Mouse (Mus musculus) left cerebral cortex, postnatal 4 days (tissue): ENCODE data around the gene Gmfg. TPM values are rescaled to one million over a fixed set of nuclear protein-coding genes. Genes with fewer than 3 reads are reported as not detected.

Source experiments
- DNase-seq: peaks from one replicate; pipeline ENCODE4 v3.0.0-alpha.2; 2022
- intact Hi-C: fragments of 180-260 bp; cut with DNase I; formaldehyde crosslinking; loops from one replicate; pipeline ENCODE4 v1.15.1; 2025
- total RNA-seq, 2 experiments: library from RNA; stranded (reverse); gene quantifications; 2 replicates each; pipeline ENCODE4 v1.2.3; 2021

Gmfg gene
- total RNA-seq, 2 experiments from 2014 or later = 2.5 to 3.3 TPM

GRCm38 (mm10) chr7:28436271-28436904 is 859 bp upstream of the Gmfg start:
- DNase-seq = peak; percentile 100
- intact Hi-C loops = no loop called here

DNA sequence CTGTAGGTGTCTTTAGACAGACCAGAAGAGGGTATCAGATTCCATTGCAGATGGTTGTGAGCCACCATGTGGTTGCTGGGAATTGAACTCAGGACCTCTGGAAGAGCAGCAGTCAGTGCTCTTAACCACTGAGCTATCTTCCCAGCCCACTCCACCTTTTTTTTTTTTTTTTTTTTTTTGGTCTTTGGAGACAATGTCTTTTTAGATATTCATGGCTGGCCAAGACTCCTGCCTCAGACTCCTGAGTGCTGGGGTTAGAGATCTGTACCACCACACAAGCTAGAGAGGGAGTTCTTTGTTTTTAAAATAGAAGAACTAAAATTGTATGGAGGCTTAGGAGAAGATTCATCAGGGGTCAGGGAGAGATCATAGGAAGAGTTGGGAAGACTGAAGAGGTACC is 717 bp downstream of the Gmfg start:
- DNase-seq = no peak

DNA sequence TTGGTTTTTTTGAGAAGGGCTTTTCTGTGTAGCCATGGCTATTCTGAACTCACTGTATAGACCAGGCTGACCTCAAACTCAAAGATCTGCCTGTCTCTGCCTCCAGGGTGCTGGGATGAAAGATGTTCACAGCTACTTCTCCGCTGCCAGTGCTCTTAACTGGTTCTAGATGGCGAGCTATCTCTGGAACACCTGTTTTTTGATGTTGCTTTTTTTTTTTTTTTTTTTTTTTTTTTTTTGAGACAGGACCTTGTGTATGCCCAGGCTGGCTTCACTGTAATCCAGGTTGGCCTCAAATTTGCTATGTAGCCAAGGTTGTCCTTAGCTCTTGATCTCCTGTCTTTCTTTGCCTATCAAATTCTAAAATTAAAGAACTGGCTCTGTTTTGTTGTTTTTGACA is 1.5 kb downstream of the Gmfg start:
- intact Hi-C loops = no loop called here
- no peak for DNase-seq

More for the DNA sequence above, 717 bp downstream of the Gmfg start:
- intact Hi-C loops = no loop called here

DNA sequence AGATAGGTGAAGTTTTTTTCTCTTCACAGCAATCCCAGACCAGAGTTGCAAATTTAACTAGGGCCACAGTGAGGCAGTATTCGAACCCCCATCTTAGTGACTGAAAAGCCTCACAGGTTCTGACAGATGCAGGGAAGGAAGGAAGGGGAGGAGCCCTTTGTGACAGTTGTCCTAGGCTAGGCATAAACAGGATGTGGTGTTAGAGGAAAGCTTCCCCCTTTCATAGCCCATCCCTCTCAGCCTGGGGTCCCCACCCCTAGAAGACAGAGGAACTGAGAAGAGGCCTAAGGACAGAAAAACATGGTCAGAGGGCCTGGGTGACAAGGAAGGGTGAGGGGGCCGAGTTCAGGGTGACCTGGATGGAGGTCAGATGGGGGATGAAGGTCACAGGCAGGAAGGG is 3.5 kb downstream of the Gmfg start:
- DNase-seq = no peak
- intact Hi-C loops = no loop called here

GRCm38 (mm10) chr7:28441776-28442485 is 4.7 kb downstream of the Gmfg start:
- no peak for DNase-seq
- intact Hi-C loops = no loop called here

DNA sequence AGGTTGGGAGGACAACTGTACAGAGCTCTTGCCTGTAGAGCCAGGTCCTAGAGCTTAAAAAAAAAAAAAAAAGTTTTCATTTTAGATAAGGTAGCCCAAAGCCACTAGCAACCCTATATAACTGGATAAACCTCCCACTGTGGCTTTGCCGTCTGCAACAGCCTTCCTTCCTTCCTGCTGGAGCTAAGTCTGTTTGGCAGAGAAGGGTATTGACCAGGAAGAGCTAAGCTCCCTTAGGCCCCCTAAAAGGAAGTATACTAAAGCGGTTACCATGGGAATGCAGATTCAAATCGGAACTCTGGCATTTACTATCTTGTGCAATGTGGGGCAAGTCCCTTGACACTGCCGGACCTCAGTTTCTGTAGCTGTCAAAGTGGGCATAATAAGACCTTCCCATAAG is 5.4 kb downstream of the Gmfg start:
- intact Hi-C loops = no loop called here
- DNase-seq = no peak

DNA sequence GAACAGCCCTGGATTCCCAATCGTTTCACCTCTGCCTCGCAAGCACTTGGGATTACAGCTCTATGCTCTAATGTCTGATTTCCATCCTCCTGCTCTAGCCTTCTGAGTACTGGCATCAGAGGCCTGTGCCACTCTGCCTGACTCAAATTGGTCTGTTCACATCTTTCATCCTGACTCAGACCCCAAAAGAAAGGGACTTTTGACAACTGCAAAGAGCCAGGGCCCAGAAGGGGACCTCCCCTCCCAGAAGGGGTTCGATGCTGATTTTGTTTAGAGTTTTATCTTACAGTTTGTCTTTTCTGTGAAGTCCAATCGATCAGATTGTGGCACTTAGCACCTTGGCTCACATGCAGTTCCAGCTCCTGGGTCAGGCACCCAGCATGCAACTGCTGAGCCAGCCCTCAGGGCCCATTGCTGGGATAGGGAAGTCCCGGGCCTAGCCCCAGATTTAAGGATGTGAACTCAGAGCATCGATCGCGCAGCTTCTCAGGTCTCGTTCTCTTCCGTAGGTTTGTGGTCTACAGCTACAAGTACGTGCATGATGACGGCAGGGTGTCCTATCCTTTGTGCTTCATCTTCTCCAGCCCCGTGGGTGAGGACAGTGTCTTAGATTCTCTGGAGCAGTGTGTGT is 7.2 kb downstream of the Gmfg start:
- intact Hi-C loops = no loop called here
- DNase-seq = no peak

GRCm38 (mm10) chr7:28446446-28446845 is 9.2 kb downstream of the Gmfg start:
- DNase-seq = peak; percentile 82
- intact Hi-C loops = loop anchor here (2.0 to 5.0 kb wide), 2 partner anchors 154 to 271 kb away; partner anchors contain the start of gene Fbxo17

DNA sequence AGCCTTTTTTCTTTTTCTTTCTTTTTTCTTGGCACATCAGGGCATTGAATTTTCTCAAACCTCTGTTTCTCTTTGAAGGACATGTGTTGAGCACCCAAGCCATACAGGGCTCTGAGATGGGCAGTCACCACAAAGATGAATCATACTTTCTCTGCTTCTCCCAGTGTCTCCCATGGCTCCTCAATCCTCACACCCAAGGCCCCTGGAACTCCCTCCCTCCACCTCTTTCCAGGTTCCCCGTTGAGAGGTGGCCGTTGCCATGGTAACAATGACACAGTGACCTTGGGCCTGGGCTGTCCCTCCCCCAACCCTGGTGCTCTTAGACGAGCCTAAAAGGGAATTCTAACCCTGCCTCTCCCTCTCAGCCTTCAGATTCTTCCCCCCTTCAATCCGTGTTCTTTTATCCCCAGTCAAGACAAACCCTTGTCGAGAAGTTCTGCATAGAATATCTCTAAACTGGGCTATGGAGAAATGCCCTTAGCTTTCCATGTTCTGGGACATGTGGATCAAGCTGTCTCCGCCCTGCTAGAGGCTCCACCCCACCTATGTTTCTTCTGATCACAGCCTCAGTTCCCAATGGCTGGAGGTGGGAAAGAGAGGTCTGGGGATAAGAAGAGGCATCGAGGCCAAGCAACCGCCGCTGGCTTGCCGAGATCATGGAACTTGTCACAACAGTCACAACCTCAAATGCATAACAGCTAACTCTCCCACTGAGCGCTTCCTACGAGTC is 10.0 kb downstream of the Gmfg start:
- peak; percentile 51 for DNase-seq
- intact Hi-C loops = loop anchor here (2.0 to 5.0 kb wide), 2 partner anchors 154 to 270 kb away; partner anchors contain the start of gene Fbxo17

DNA sequence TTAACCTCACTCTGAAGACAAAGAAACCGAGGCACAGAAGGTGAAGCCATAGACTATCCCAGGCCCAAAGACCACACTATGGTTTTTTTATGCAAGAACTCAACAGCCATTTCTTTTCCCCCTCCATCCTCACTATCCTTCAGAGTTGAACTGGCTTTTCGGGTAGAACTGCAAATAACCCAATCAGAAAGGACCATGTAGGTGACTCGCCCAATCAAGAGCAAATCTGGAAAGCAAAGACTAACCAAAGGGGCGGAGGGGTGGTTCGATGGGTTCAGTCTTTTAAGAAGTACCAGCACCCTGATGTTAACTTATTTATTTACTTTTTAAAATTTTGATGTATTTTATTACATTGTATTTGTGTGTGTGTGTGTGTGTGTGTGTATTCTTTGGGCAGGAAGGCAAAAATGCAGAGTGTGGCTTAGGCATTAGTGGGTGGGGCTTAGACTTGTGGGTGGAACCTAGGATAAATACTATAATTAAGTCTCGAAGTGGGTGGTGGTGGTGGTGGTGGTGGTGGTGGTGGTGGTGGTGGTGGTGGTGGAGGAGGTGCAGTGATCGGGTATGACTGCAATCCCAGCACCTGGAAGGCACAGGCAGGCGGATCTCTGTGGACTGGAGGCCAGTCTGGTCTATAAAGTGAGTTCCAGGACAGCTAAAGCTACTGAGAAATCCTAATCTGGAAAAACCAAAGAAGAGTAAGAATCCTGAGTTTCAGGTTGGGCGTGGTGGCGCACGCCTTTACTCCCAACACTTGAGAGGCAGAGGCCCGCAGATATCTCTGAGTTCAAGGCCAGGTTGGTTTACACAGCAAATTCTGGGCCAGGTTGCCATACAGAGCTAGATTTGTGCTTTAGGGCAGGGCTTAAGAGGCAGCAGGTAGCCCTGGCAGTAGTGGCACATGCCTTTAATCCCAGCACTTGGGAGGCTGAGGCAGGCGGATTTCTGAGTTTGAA is 10.9 kb downstream of the Gmfg start:
- intact Hi-C loops = loop anchor here (2.0 to 5.0 kb wide), 2 partner anchors 153 to 269 kb away; partner anchors contain the start of gene Fbxo17
- DNase-seq = no peak

DNA sequence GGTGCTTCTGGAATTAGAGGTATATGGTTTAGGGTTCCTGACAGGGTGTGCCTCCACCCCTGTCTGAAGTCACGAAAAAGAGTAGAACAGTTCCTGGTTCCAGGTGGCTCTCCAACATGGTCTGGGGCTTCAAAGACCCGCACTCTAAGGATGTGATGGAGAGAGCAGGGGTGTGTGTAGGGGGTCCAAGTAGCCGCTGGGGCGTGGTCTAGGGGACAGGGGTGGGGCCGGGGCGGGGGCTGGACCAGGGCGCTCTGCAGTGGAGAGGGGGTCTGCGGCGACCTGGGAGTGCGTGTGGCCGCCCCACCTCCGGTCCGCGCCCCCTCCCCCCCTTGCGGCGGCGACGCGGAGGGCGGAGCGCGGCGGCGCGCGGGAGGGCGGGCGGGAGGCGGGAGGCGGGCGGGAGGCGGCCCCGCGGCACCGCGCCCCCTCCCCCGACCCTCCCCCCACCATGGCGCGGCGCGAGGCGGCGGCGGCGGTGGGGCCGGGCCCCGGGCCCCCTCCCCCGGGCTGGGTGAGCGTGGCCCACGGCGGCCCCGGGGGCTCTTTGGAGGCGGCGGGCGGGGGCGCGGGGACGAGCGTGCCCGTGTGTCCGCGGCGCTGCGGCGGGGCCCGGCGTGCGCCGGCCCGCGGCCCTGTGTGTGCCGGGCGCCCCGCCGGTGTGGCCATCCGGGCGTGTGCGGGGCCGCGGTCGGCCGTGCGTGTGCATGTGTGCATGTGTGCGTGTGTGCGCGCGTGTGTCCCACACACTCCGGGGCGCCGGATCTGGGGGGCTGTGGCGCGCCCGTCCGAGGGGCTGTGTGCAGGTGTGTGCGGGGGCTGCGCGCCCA is 14.5 kb downstream of the Gmfg start, which contains the start of gene Lrfn1:
Gene Lrfn1, plus strand, starts transcription at position 450 of the 830 bp plus-strand sequence.
- DNase-seq = peak; percentile 47
- intact Hi-C loops = no loop called here

DNA sequence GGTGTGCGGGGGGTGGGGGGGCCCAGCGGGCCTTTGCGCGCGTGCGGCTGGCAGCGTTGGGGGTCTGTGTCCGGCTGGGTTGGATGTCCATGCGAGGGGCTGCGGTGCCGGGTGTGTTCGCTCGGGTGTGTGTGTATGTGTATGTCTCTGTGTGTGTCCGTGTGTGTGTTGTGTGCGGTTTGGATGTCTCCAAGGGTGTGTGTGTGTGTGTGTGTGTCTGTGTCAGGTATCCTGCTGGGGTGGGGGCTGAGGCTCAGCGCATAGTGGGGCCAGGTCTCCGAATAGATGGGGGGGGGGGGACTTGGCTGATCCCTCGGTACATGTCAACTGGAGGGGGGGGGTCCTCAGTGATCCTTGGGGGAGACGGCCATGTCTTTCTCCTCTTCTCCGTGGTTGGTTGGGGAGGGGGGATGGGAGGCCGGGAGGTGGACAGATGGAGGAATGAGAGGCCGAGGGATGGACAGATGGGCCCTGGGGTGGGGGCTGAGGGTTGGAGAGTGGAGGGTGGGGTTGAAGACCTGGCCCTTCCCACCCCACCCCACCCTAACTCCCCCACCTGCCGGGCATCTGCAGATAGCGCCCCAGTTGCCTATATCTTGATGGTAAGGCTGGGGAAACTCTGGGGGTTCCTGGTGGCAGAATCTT is 15.2 kb downstream of the Gmfg start:
- peak; percentile 63 for DNase-seq

DNA sequence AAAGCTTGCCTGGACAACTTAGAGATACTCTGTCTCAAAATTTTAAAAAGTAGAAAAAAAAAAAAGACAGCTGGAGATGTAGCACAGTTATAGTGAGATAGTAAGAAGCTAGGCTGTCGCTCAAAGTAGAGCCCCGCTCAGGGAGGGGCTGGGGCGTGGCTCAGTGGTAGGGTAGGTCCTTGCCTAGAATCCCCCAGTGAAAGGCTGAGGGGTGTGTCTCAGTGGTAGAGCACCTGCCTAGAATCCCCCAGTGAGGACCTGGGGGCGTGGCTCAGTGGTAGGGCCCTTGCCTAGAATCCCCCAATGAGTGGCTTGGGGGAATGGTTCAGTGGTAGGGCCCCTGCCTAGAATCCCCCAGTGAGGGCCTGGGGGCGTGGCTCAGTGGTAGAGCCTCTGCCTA is 23.1 kb downstream of the Gmfg start:
- intact Hi-C loops = no loop called here
- no peak for DNase-seq

More for the DNA sequence above, 15.2 kb downstream of the Gmfg start:
- intact Hi-C loops = no loop called here

DNA sequence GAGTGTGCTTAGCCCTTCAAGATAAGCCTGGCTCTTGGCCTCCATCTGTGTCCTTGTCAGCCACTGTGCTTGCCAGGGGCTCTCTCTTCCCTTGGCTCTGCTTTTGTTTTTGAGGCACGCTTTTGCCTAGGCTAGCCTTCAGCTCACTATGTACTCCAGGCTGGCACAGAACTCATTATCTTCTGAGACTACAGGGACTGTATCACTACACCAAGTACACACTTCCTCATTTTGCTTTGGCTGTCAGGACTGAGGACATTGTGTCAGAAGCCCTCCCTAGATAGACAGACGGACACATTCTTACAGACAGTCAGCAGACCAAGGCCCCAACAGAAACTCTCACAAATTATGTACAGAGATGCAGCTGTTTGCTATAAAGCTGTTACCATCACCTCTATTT is 25.5 kb downstream of the Gmfg start:
- intact Hi-C loops = no loop called here
- DNase-seq = no peak

- DNase-seq = peak; percentile 85
- intact Hi-C loops = no loop called here
Observed at GRCm38 (mm10) chr7:28464416-28465212, 27.4 kb downstream of the Gmfg start.

DNA sequence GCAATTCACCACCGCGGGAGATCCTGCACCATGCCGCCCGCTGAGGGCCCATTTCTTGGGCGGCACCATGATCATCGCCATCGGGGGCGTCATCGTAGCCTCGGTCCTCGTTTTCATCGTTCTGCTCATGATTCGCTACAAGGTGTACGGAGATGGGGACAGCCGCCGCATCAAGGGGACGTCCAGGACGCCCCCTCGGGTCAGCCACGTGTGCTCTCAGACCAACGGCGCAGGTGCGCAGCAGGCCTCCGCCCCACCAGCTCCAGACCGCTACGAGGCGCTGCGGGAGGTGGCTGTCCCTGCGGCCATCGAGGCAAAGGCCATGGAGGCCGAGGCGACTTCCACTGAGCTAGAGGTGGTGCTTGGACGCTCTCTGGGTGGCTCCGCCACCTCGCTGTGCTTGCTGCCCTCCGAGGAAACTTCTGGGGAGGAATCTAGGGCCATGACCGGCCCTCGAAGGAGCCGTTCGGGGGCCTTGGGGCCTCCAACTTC is 29.5 kb downstream of the Gmfg start:
- no peak for DNase-seq
- intact Hi-C loops = no loop called here

DNA sequence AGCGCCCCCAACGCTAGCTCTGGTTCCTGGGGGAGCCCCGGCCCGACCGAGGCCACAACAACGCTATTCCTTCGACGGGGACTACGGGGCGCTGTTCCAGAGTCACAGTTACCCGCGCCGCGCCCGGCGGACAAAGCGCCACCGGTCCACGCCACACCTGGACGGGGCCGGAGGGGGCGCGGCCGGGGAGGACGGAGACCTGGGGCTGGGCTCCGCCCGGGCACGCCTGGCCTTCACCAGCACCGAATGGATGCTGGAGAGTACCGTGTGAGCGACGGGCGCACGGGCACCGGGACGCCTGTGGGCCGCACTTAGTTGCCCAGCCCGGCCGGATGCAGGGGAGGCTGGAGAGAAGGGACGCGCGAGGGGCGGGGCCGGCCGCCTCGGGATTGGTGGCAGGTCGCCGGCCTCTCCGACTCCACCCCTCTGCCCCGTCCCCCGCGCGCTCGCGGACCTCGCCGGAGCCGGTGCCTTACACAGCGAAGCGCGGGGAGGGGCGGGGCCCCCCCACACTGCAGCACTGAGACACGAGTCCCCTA is 30.0 kb downstream of the Gmfg start:
- intact Hi-C loops = no loop called here
- peak; percentile 42 for DNase-seq
